ENCODE assay signal across 8 mouse cellular contexts in the genomic region with DNA sequence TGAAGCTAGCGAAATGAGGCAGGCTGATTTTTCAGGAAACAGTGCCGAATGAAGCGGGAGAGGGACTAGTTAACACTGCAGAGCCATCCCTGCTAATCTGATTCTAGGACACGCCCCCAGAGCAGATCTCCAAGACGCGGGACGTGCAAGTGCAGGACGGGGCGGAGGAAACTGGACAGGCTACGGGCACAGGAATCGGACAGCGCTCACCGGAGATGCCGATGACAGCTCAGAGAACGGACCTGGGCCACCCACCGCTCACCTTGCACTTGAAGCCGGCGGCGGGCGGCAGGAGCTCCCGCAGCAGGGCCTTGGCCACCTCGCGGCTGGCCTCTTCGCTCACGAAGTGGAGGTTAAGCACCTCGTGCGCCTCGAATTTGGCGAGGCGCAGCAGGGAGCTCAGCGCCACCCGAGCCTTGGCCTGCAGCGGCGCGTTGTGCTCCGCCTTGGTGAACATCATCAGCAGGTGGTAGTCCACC. TPM values are rescaled to one million over a fixed set of nuclear protein-coding genes. Genes with fewer than 3 reads are reported as not detected.
DNase-seq lines count a peak whose midpoint lies in the region; ATAC-seq and TF ChIP-seq lines count a peak whose summit lies in the region.

No protein-coding gene starts in this region.

- 0% methylated on average over 36 of the region's 36 CpGs for WGBS in embryonic facial prominence, embryonic 11.5 days
- under 1% methylated on average over 36 of the region's 36 CpGs for WGBS in heart, embryonic 10.5 days
- WGBS in kidney, embryonic 14.5 days = under 1% methylated on average over 33 of the region's 36 CpGs
- WGBS in liver, embryonic 12.5 days (ENCODE audit: insufficient replicate concordance) = 2% methylated on average over 36 of the region's 36 CpGs
- under 1% methylated on average over 36 of the region's 36 CpGs for WGBS in stomach, postnatal 0 days

- H3K4me1 ChIP-seq in embryonic facial prominence, embryonic 11.5 days (ENCODE audit: control insufficient read depth, insufficient read depth, low read length) = no peaks in the 10 kb centered on the region
- peaks cover 20% of the 10 kb centered on the region for H3K4me1 ChIP-seq in heart, embryonic 10.5 days
- peaks cover 11% of the 10 kb centered on the region for H3K4me1 ChIP-seq in kidney, embryonic 14.5 days (ENCODE audit: control insufficient read depth, insufficient read depth, low read length)
- peaks cover 25% of the 10 kb centered on the region for H3K4me1 ChIP-seq in liver, embryonic 12.5 days
- H3K4me1 ChIP-seq in stomach, postnatal 0 days (replicated peaks; ENCODE audit: control insufficient read depth, insufficient read depth) = no peaks in the 10 kb centered on the region

- TF ChIP-seq CTCF in stomach, postnatal 0 days (IDR thresholded peaks at IDR 0.05; ENCODE audit: low read depth) = no peak

- peak overlapping the region; percentile 83 for H3K9ac ChIP-seq in embryonic facial prominence, embryonic 11.5 days (replicated peaks; ENCODE audit: low read length)
- H3K9ac ChIP-seq in kidney, embryonic 14.5 days (ENCODE audit: low read depth, low read length) = peak overlapping the region; percentile 78
- H3K9ac ChIP-seq in liver, embryonic 12.5 days = peak overlapping the region; percentile 76
- H3K9ac ChIP-seq in stomach, postnatal 0 days (ENCODE audit: low read length) = peak overlapping the region; percentile 72

- H3K4me2 ChIP-seq in embryonic facial prominence, embryonic 11.5 days (ENCODE audit: low read depth, low read length) = peak overlapping the region; percentile 98
- peak overlapping the region; percentile 89 for H3K4me2 ChIP-seq in kidney, embryonic 14.5 days (replicated peaks; ENCODE audit: low read depth, low read length)
- H3K4me2 ChIP-seq in liver, embryonic 12.5 days = peak overlapping the region; percentile 99
- H3K4me2 ChIP-seq in stomach, postnatal 0 days (replicated peaks; ENCODE audit: low read depth) = peak overlapping the region; percentile 100

- no peaks in the 10 kb centered on the region for H3K9me3 ChIP-seq in embryonic facial prominence, embryonic 11.5 days (replicated peaks; ENCODE audit: control insufficient read depth, low read length)
- H3K9me3 ChIP-seq in heart, embryonic 10.5 days = no peaks in the 10 kb centered on the region
- H3K9me3 ChIP-seq in kidney, embryonic 14.5 days (ENCODE audit: control insufficient read depth, low read length) = no peaks in the 10 kb centered on the region
- no peaks in the 10 kb centered on the region for H3K9me3 ChIP-seq in liver, embryonic 12.5 days (replicated peaks)
- H3K9me3 ChIP-seq in stomach, postnatal 0 days (ENCODE audit: control insufficient read depth, low read length) = no peaks in the 10 kb centered on the region

- H3K4me3 ChIP-seq in embryonic facial prominence, embryonic 11.5 days (ENCODE audit: low read depth, low read length) = peak overlapping the region; percentile 66
- peak overlapping the region; percentile 78 for H3K4me3 ChIP-seq in heart, embryonic 10.5 days
- peak overlapping the region; percentile 76 for H3K4me3 ChIP-seq in kidney, embryonic 14.5 days (ENCODE audit: low read length)
- peak overlapping the region; percentile 75 for H3K4me3 ChIP-seq in liver, embryonic 12.5 days
- H3K4me3 ChIP-seq in stomach, postnatal 0 days (ENCODE audit: low read depth, low read length) = peak overlapping the region; percentile 73

- peak; percentile 60 for ATAC-seq in embryonic facial prominence, embryonic 11.5 days (replicated peaks; ENCODE audit: insufficient number of reproducible peaks, low FRiP score, low TSS enrichment, low read depth)
- ATAC-seq in kidney, embryonic 14.5 days (ENCODE audit: low FRiP score, low TSS enrichment) = peak; percentile 70
- peak; percentile 65 for ATAC-seq in liver, embryonic 12.5 days
- ATAC-seq in stomach, postnatal 0 days (ENCODE audit: low FRiP score, low TSS enrichment) = peak; percentile 68

- H3K27me3 ChIP-seq in embryonic facial prominence, embryonic 11.5 days (ENCODE audit: control insufficient read depth, insufficient read depth, low read length) = no peaks in the 10 kb centered on the region
- H3K27me3 ChIP-seq in heart, embryonic 10.5 days (ENCODE audit: insufficient read depth, poor library complexity, severe bottlenecking) = no peaks in the 10 kb centered on the region
- H3K27me3 ChIP-seq in kidney, embryonic 14.5 days (ENCODE audit: control insufficient read depth, insufficient read depth, low read length) = no peaks in the 10 kb centered on the region
- no peaks in the 10 kb centered on the region for H3K27me3 ChIP-seq in liver, embryonic 12.5 days (replicated peaks)
- H3K27me3 ChIP-seq in stomach, postnatal 0 days (ENCODE audit: control insufficient read depth, insufficient read depth, low read length) = no peaks in the 10 kb centered on the region

- peak; percentile 83 for DNase-seq in A20 (ENCODE audit: low read depth, low spot score)
- DNase-seq in adrenal gland, postnatal 14 days = peak; percentile 80
- peak; percentile 72 for DNase-seq in embryonic facial prominence, embryonic 11.5 days (ENCODE audit: low spot score)
- DNase-seq in heart, embryonic 10.5 days (ENCODE audit: low spot score) = peak; percentile 85
- DNase-seq in naive thymus-derived CD4-positive, alpha-beta T cell, adult 2 months (ENCODE audit: low read depth) = peak; percentile 64
- peak; percentile 73 for DNase-seq in stomach, postnatal 0 days (ENCODE audit: low spot score)

- no peaks in the 10 kb centered on the region for H3K36me3 ChIP-seq in embryonic facial prominence, embryonic 11.5 days (replicated peaks; ENCODE audit: control insufficient read depth, insufficient read depth, low read depth, low read length)
- peaks cover 11% of the 10 kb centered on the region for H3K36me3 ChIP-seq in heart, embryonic 10.5 days
- H3K36me3 ChIP-seq in kidney, embryonic 14.5 days (ENCODE audit: control insufficient read depth, insufficient read depth, low read length) = 0 out of 2 replicates have a peak, but pooled peaks cover 7% of the 10 kb centered on the region
- peaks cover 9% of the 10 kb centered on the region; the same call in 1 of the 2 replicates for H3K36me3 ChIP-seq in liver, embryonic 12.5 days
- no peaks in the 10 kb centered on the region for H3K36me3 ChIP-seq in stomach, postnatal 0 days (ENCODE audit: control insufficient read depth, insufficient read depth, low read length)

- peak overlapping the region; percentile 74 for H3K27ac ChIP-seq in embryonic facial prominence, embryonic 11.5 days (replicated peaks; ENCODE audit: low read depth, low read length)
- H3K27ac ChIP-seq in heart, embryonic 10.5 days = peak overlapping the region; percentile 92
- H3K27ac ChIP-seq in kidney, embryonic 14.5 days (ENCODE audit: low read depth, low read length) = peak overlapping the region; percentile 77
- H3K27ac ChIP-seq in liver, embryonic 12.5 days = peak overlapping the region; percentile 77
- peak overlapping the region; percentile 90 for H3K27ac ChIP-seq in stomach, postnatal 0 days (replicated peaks)

- no peak for TF ChIP-seq EP300 in stomach, postnatal 0 days (optimal IDR thresholded peaks at IDR 0.05)

RNA-seq across cellular contexts. Expression of a gene that starts 0.6 kb away (rescaled TPM):
- total RNA-seq in adrenal gland, postnatal 14 days (2021) = 10.7 and 11.5 TPM in 2 replicates
- polyA plus RNA-seq in embryonic facial prominence, embryonic 11.5 days (2014; fragmentation: Nextera tagmentation; extraction: Ambion mirVana) = 16.3 and 18.8 TPM in 2 replicates
- polyA plus RNA-seq in heart, embryonic 10.5 days (2016; fragmentation: Nextera tagmentation; extraction: Ambion mirVana) = 11.8 and 15.0 TPM in 2 replicates
- 16.0 and 28.6 TPM in 2 replicates for polyA plus RNA-seq in kidney, embryonic 14.5 days (2014; fragmentation: Nextera tagmentation; extraction: Ambion mirVana)
- 7.5 and 8.3 TPM in 2 replicates for polyA plus RNA-seq in liver, embryonic 12.5 days (2016; fragmentation: Nextera tagmentation; extraction: Ambion mirVana)
- polyA plus RNA-seq in stomach, postnatal 0 days (2015; fragmentation: Nextera tagmentation; extraction: Ambion mirVana) = 7.2 and 7.3 TPM in 2 replicates

Comparison
In these comparisons a context has a peak if more than half of its experiments do, and no peak if none do; other contexts are left out.
1. Peak in every context shown above with its lines: DNase-seq, ATAC-seq, H3K4me3 ChIP-seq and H3K27ac ChIP-seq.